Mouse (Mus musculus): ENCODE results near the gene Pcbp1. TPM values are rescaled to one million over a fixed set of nuclear protein-coding genes. Genes with fewer than 3 reads are reported as not detected.

Gene Pcbp1
- total and polyA plus RNA-seq, 3 experiments: 74.2 to 385 TPM; not detected in 1

- Histone ChIP-seq H3K27me3 (ENCODE audit: control insufficient read depth in 1 of 2, insufficient read depth in 2 of 2, low read length in 2 of 2) (no peaks in the 10 kb centered on the region), H3K27ac (ENCODE audit: control insufficient read depth, low read depth, low read length) (peak overlapping the region; percentile 96), H3K4me3 (ENCODE audit: control insufficient read depth in 1 of 2, insufficient read depth in 1 of 2, low read depth in 2 of 2, low read length in 2 of 2) (peak overlapping the region; percentile 88 to 91), H3K36me3 (ENCODE audit: control insufficient read depth in 1 of 2, insufficient read depth in 2 of 2, low read length in 2 of 2) (peaks cover 3 to 17% of the 10 kb centered on the region in 2 experiments), H3K4me1 (ENCODE audit: control insufficient read depth in 1 of 2, insufficient read depth in 2 of 2, low read length in 2 of 2) (peaks cover 9 to 10% of the 10 kb centered on the region in 2 experiments; a peak in 3 of 4 replicates), H3K79me2 (ENCODE audit: control insufficient read depth, insufficient read depth, low read length, poor library complexity) (peaks cover 40% of the 10 kb centered on the region), H3K9me3 (replicated peaks; ENCODE audit: insufficient read depth, low read length) (no peaks in the 10 kb centered on the region), H3K9ac (ENCODE audit: control insufficient read depth, low read depth, low read length, poor library complexity, severe bottlenecking) (peak overlapping the region; percentile 100)
- peak; percentile 44 for DNase-seq (ENCODE audit: low read depth, low spot score)
- TF ChIP-seq CHD1 (IDR thresholded peaks at IDR 0.05; ENCODE audit: low read depth, low read length) (no peak), SIN3A (IDR thresholded peaks at IDR 0.05; ENCODE audit: low read length) (peak; percentile 3; the same call in 1 of the 2 replicates), MXI1 (IDR thresholded peaks at IDR 0.05; ENCODE audit: low read depth, low read length) (peak; percentile 16), HCFC1 (IDR thresholded peaks at IDR 0.05; ENCODE audit: low read depth, low read length) (no peak; the same call in 1 of the 2 replicates), POLR2A (IDR thresholded peaks at IDR 0.05; ENCODE audit: control insufficient read depth in 1 of 2, insufficient read depth in 1 of 2, low read depth in 1 of 2, low read length in 2 of 2, poor library complexity in 1 of 2) (peak in 1 of 2 experiments; percentile 42; a peak in 2 of 4 replicates), MEF2A (IDR thresholded peaks at IDR 0.05; ENCODE audit: extremely low read depth, insufficient replicate concordance, low read depth, low read length, poor library complexity, severe bottlenecking) (no peak), ETS1 (IDR thresholded peaks at IDR 0.05; ENCODE audit: low read depth, low read length) (no peak), RCOR1 (IDR thresholded peaks at IDR 0.05; ENCODE audit: low read depth, low read length) (no peak)
These were observed 1.1 kb downstream of the Pcbp1 start for GRCm38 (mm10) chr6:86524879-86525645.

DNA sequence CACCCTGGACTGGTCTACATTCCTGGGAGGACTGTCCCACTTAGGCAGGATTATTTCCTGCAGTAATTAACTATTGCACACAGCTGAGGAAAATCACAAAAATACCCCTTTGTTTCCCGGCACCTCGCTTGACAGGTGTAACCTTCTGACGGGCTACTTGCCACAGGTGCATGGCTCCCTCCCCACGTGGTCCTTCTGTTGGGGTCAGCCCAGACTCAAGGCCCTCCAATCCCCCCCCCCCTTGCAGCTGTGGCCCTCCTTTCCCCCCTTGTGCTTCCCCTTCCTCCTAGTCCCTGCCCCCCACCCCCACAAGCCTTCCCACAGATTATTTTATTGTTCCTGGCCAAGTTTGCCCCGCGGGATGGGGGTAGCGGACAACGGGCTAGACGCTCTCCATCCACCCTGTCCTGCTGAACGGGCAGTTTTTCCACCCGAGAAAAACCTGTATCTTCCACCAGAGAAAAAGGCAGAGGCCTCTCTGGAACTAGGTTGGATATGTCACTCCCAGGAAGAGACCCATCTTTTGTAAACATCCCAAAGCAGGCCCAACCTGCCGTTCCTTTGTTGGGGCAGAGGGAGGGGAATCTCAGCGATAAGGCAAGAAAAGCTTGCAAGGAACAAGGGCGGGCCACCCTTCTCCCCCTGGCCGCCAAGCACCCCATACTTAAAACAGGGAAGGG, 2.2 kb downstream of the Pcbp1 start:
- H3K27ac ChIP-seq (ENCODE audit: control insufficient read depth, low read depth, low read length): peak overlapping the region; percentile 55

More for the DNA sequence above, 2.2 kb downstream of the Pcbp1 start:
- Histone ChIP-seq H3K4me1 (ENCODE audit: control insufficient read depth in 1 of 2, insufficient read depth in 2 of 2, low read length in 2 of 2) (peaks cover 9 to 10% of the 10 kb centered on the region in 2 experiments; a peak in 3 of 4 replicates), H3K9ac (ENCODE audit: control insufficient read depth, low read depth, low read length, poor library complexity, severe bottlenecking) (peak overlapping the region; percentile 100), H3K79me2 (ENCODE audit: control insufficient read depth, insufficient read depth, low read length, poor library complexity) (peaks cover 38% of the 10 kb centered on the region), H3K4me3 (ENCODE audit: control insufficient read depth in 1 of 2, insufficient read depth in 1 of 2, low read depth in 2 of 2, low read length in 2 of 2) (peak overlapping the region; percentile 88 to 96), H3K27me3 (ENCODE audit: control insufficient read depth in 1 of 2, insufficient read depth in 2 of 2, low read length in 2 of 2) (no peaks in the 10 kb centered on the region), H3K36me3 (ENCODE audit: control insufficient read depth in 1 of 2, insufficient read depth in 2 of 2, low read length in 2 of 2) (peaks cover 3 to 17% of the 10 kb centered on the region in 2 experiments), H3K9me3 (replicated peaks; ENCODE audit: insufficient read depth, low read length) (no peaks in the 10 kb centered on the region)
- peak; percentile 65 for DNase-seq (ENCODE audit: low read depth, low spot score)
- TF ChIP-seq ETS1 (IDR thresholded peaks at IDR 0.05; ENCODE audit: low read depth, low read length) (no peak), NELFE (IDR thresholded peaks at IDR 0.05; ENCODE audit: low read depth, low read length) (no peak), MAFK (IDR thresholded peaks at IDR 0.05; ENCODE audit: borderline replicate concordance, low read depth, low read length) (no peak), JUND (IDR thresholded peaks at IDR 0.05; ENCODE audit: low read depth, low read length) (no peak), MXI1 (IDR thresholded peaks at IDR 0.05; ENCODE audit: low read depth, low read length) (peak; percentile 32; the same call in 1 of the 2 replicates), UBTF (IDR thresholded peaks at IDR 0.05; ENCODE audit: borderline replicate concordance, insufficient read depth, low read depth, low read length) (0 out of 2 replicates have a peak, but pooled peaks have one; percentile 38), RCOR1 (IDR thresholded peaks at IDR 0.05; ENCODE audit: low read depth, low read length) (peak; percentile 25; the same call in 1 of the 2 replicates), MAZ (IDR thresholded peaks at IDR 0.05; ENCODE audit: low read depth, low read length) (0 out of 2 replicates have a peak, but pooled peaks have one; percentile 51), GABPA (IDR thresholded peaks at IDR 0.05; ENCODE audit: low read depth, low read length) (no peak), SIN3A (IDR thresholded peaks at IDR 0.05; ENCODE audit: low read length) (peak; percentile 55), MYC (IDR thresholded peaks at IDR 0.05; ENCODE audit: low read depth, low read length) (peak; percentile 4; the same call in 1 of the 2 replicates), POLR2A (IDR thresholded peaks at IDR 0.05; ENCODE audit: control insufficient read depth in 1 of 2, insufficient read depth in 1 of 2, low read depth in 1 of 2, low read length in 2 of 2, poor library complexity in 1 of 2) (peak; percentile 2 to 44; a peak in 1 of 4 replicates), SMC3 (IDR thresholded peaks at IDR 0.05; ENCODE audit: low read depth, low read length) (0 out of 2 replicates have a peak, but pooled peaks have one; percentile 1)
